Mouse (Mus musculus): Measurements from ENCODE around the gene Kif7.

GRCm38 (mm10) chr7:79731438-79731837 is 15.9 kb upstream of the Kif7 start:
- TF ChIP-seq EP300 (IDR thresholded peaks at IDR 0.05; ENCODE audit: insufficient read depth, low read depth, low read length) (no peak), CTCF (IDR thresholded peaks at IDR 0.05) (no peak), POLR2A (IDR thresholded peaks at IDR 0.05; ENCODE audit: insufficient read depth, low read depth, low read length) (no peak)
